Mouse (Mus musculus) G1E (cell line): Measurements from ENCODE around the gene H2-T24. TPM values are rescaled to one million over a fixed set of nuclear protein-coding genes. Genes with fewer than 3 reads are reported as not detected.
A peak's percentile ranks its signal among the peaks of the same experiment; 100 is the strongest.

Source experiments
- ATAC-seq: 2 replicates; pipeline ENCODE4 v1.8.0; 2016; ENCODE audit warnings: mild to moderate bottlenecking; ENCODE audit not compliant: insufficient number of reproducible peaks, poor library complexity, low FRiP score, severe bottlenecking; ENCODE audit errors: extremely low read depth
- DNase-seq: peaks from one replicate; pipeline ENCODE4 v3.0.0; 2012; ENCODE audit warnings: low spot score
- H3K27me3 ChIP-seq: 2 replicates; pipeline ENCODE4 v1.6.1; 2012; ENCODE audit warnings: mild to moderate bottlenecking, low read length, inconsistent platforms; ENCODE audit not compliant: insufficient read depth
- H3K36me3 ChIP-seq: replicated peaks from 2 replicates; pipeline ENCODE3; 2012; ENCODE audit warnings: mild to moderate bottlenecking, inconsistent platforms
- H3K4me1 ChIP-seq: 2 replicates; pipeline ENCODE4 v1.6.1; 2012; ENCODE audit warnings: low read depth, low read length, inconsistent platforms, mixed read lengths; ENCODE audit not compliant: insufficient read depth
- H3K4me3 ChIP-seq: 2 replicates; pipeline ENCODE4 v1.5.1; 2012; ENCODE audit warnings: low read depth, mild to moderate bottlenecking, inconsistent platforms, low read length, moderate library complexity, mixed read lengths
- H3K9me3 ChIP-seq: replicated peaks from 2 replicates; pipeline ENCODE4 v1.6.1; 2012; ENCODE audit warnings: inconsistent platforms
- CTCF ChIP-seq: IDR thresholded peaks from 2 replicates; pipeline ENCODE4 v1.5.1; 2012; ENCODE audit warnings: low read depth, low read length, inconsistent platforms, mixed read lengths
- GATA1 ChIP-seq: IDR thresholded peaks from 2 replicates; pipeline ENCODE4 v1.6.1; 2012; ENCODE audit warnings: borderline replicate concordance, low read length, inconsistent platforms, mixed read lengths
- GATA2 ChIP-seq: IDR thresholded peaks from 2 replicates; pipeline ENCODE4 v1.6.1; 2012; ENCODE audit warnings: low read depth, low read length, inconsistent platforms, borderline replicate concordance
- POLR2AphosphoS5 ChIP-seq: IDR thresholded peaks from 2 replicates; pipeline ENCODE4 v1.6.1; 2012; ENCODE audit warnings: low read depth, low read length, inconsistent platforms; ENCODE audit not compliant: insufficient replicate concordance
- TAL1 ChIP-seq: conservative IDR thresholded peaks from 2 replicates; pipeline ENCODE4 v1.6.1; 2012; ENCODE audit warnings: low read depth, low read length, inconsistent platforms, mixed read lengths
- polyA plus RNA-seq: library from polyadenylated mRNA; stranded (reverse); fragments of >175 nt; gene quantifications from 2 replicates; pipeline ENCODE4 v1.2.3, GENCODE M21; 2012
- total RNA-seq, 2 experiments: library from RNA; stranded (forward) in 1 of 2; stranded (reverse) in 1 of 2; fragments of 200-1000 nt in 1 of 2; fragments of >200 nt in 1 of 2; fragmentation: Nextera tagmentation in 1 of 2; gene quantifications; 2 replicates each; pipeline ENCODE4 v1.2.3; 2014 to 2017

Gene H2-T24
- total and polyA plus RNA-seq, 3 experiments, result 0.47 to 16.6 (median 6.9) TPM

GRCm38 (mm10) chr17:36001121-36001897 lies 19.1 kb downstream of the H2-T24 start:
- Histone ChIP-seq H3K4me1 (peaks cover 91% of the 10 kb centered on the region), H3K9me3 (peaks cover 30% of the 10 kb centered on the region), H3K36me3 (peaks cover 60% of the 10 kb centered on the region), H3K4me3 (peak overlapping the region; percentile 42; the same call in 1 of the 2 replicates), H3K27me3 (no peaks in the 10 kb centered on the region)
- no peak for ATAC-seq
- no peak for DNase-seq
- TF ChIP-seq POLR2AphosphoS5 (no peak), CTCF (no peak), TAL1 (no peak), GATA1 (no peak), GATA2 (no peak)

DNA sequence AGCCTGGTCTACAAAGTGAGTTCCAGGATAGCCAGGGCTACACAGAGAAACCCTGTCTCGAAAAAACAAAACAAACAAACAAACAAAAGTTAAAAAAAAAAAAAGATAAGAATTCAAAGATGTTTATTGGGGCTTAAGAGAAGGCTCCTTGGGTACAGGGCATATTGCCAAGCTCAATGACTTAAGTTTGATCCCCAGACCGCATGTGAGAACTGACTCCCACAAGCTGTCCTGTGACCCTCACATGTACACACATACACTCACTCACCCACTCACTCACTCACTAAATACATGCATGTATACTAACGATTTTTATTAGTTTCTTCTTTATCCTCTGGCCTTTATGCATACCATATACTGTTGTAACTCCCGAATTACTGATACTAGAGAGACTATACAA lies 20.0 kb downstream of the H2-T24 start:
- TF ChIP-seq CTCF, result no peak
- TF ChIP-seq TAL1, result no peak
- no peaks in the 10 kb centered on the region for H3K27me3 ChIP-seq
- H3K4me1 ChIP-seq, result peaks cover 91% of the 10 kb centered on the region
- peaks cover 54% of the 10 kb centered on the region for H3K36me3 ChIP-seq
- ATAC-seq, result no peak
- H3K4me3 ChIP-seq, result no peak overlapping the region
- H3K9me3 ChIP-seq, result peaks cover 30% of the 10 kb centered on the region
- DNase-seq, result no peak

GRCm38 (mm10) chr17:35999356-35999755 lies 21.0 kb downstream of the H2-T24 start:
- Histone ChIP-seq H3K9me3 (peaks cover 30% of the 10 kb centered on the region), H3K4me1 (peaks cover 84% of the 10 kb centered on the region), H3K36me3 (peaks cover 47% of the 10 kb centered on the region), H3K27me3 (no peaks in the 10 kb centered on the region), H3K4me3 (no peak overlapping the region)
- no peak for TF ChIP-seq GATA1
- no peak for TF ChIP-seq CTCF
- TF ChIP-seq TAL1, result no peak
- no peak for TF ChIP-seq POLR2AphosphoS5
- no peak for TF ChIP-seq GATA2
- no peak for DNase-seq
- no peak for ATAC-seq

- DNase-seq (no peak), ATAC-seq (no peak)
- no peaks in the 10 kb centered on the region for H3K27me3 ChIP-seq
- TF ChIP-seq POLR2AphosphoS5 (no peak), GATA2 (no peak), TAL1 (no peak), CTCF (no peak), GATA1 (no peak)
- peak overlapping the region; percentile 66 for H3K4me3 ChIP-seq
- H3K9me3 ChIP-seq, result peaks cover 30% of the 10 kb centered on the region
- peaks cover 41% of the 10 kb centered on the region for H3K36me3 ChIP-seq
- peaks cover 82% of the 10 kb centered on the region for H3K4me1 ChIP-seq
These were observed 21.6 kb downstream of the H2-T24 start for GRCm38 (mm10) chr17:35998545-35999305.

DNA sequence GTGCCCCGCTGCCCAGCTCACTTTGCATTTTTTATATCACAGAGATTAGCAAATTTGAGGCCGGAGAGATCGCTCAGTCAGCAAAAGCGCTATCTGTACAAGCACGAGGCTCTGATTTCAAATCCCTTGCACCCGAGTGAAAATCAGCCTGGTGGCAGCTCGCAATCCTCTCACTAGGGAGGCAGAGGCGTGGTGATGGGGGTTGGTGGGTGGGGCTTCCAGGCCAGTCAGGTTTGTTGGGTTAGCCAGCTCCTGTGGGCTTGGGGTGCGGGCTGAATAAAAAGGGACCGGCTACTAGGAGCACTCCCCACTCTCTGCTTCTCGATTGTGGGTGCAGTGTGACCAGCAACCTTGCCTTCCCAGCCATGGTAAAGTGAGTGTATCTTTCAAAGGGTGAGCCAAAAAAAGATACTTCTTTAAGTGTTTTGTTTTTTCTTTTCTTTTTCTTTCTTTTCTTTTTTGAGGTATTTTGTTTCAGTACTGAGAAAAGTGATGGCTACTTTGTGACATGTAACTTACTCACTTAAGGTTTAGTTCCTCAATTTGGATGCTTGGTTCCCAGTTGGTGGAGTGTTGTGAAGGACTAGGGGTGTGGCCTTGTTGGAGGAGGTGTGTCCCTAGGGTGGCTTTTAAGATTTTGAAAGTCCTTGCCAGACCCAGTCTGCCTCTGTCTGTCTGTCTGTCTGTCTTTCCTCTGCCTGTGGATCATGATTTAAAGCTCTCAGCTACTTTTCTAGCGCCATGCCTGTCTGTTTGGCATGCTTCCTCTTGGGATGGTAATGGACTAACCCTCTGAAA lies 22.4 kb downstream of the H2-T24 start:
- peaks cover 34% of the 10 kb centered on the region for H3K36me3 ChIP-seq
- TF ChIP-seq CTCF (no peak), POLR2AphosphoS5 (no peak), TAL1 (no peak), GATA1 (no peak), GATA2 (no peak)
- peak overlapping the region; percentile 66; the same call in 1 of the 2 replicates for H3K4me3 ChIP-seq
- H3K4me1 ChIP-seq, result peaks cover 84% of the 10 kb centered on the region
- H3K9me3 ChIP-seq, result peaks cover 23% of the 10 kb centered on the region
- H3K27me3 ChIP-seq, result no peaks in the 10 kb centered on the region
- DNase-seq, result peak; percentile 35
- 0 out of 2 replicates have a peak, but pooled peaks have one; percentile 29 for ATAC-seq

GRCm38 (mm10) chr17:35996949-35997348 lies 23.4 kb downstream of the H2-T24 start:
- Histone ChIP-seq H3K27me3 (no peaks in the 10 kb centered on the region), H3K9me3 (peaks cover 13% of the 10 kb centered on the region), H3K4me1 (peaks cover 82% of the 10 kb centered on the region), H3K4me3 (no peak overlapping the region; the same call in 1 of the 2 replicates), H3K36me3 (peaks cover 24% of the 10 kb centered on the region)
- DNase-seq (peak; percentile 75), ATAC-seq (peak; percentile 31; the same call in 1 of the 2 replicates)
- TF ChIP-seq CTCF (peak; percentile 100), GATA2 (no peak)
